Mouse (Mus musculus): ENCODE results near the gene Agap1.

Agap1 gene

GRCm38 (mm10) chr1:89884335-89884734 lies 429.7 kb downstream of the Agap1 start:
- no peak for DNase-seq (ENCODE audit: low read depth, low spot score)
- Histone ChIP-seq H3K36me3 (ENCODE audit: control insufficient read depth, insufficient read depth, low read length, poor library complexity, severe bottlenecking) (no peaks in the 10 kb centered on the region), H3K27me3 (ENCODE audit: control insufficient read depth, insufficient read depth, low read length, poor library complexity, severe bottlenecking) (no peaks in the 10 kb centered on the region)

- Histone ChIP-seq H3K27me3 (ENCODE audit: control insufficient read depth, insufficient read depth, low read length, poor library complexity, severe bottlenecking) (no peaks in the 10 kb centered on the region), H3K36me3 (ENCODE audit: control insufficient read depth, insufficient read depth, low read length, poor library complexity, severe bottlenecking) (no peaks in the 10 kb centered on the region)
- no peak for DNase-seq (ENCODE audit: low read depth, low spot score)
Observed at GRCm38 (mm10) chr1:89885696-89886095, 431.1 kb downstream of the Agap1 start.

GRCm38 (mm10) chr1:89891400-89891799 lies 436.8 kb downstream of the Agap1 start:
- H3K36me3 ChIP-seq (ENCODE audit: control insufficient read depth, insufficient read depth, low read length, poor library complexity, severe bottlenecking): no peaks in the 10 kb centered on the region
- no peak for DNase-seq (ENCODE audit: low read depth, low spot score)
- no peaks in the 10 kb centered on the region for H3K27me3 ChIP-seq (ENCODE audit: control insufficient read depth, insufficient read depth, low read length, poor library complexity, severe bottlenecking)

- Histone ChIP-seq H3K27me3 (ENCODE audit: control insufficient read depth, insufficient read depth, low read length, poor library complexity, severe bottlenecking) (no peaks in the 10 kb centered on the region), H3K36me3 (ENCODE audit: control insufficient read depth, insufficient read depth, low read length, poor library complexity, severe bottlenecking) (no peaks in the 10 kb centered on the region)
- DNase-seq (ENCODE audit: low read depth, low spot score): no peak
Observed at GRCm38 (mm10) chr1:89892281-89892680, 437.7 kb downstream of the Agap1 start.

GRCm38 (mm10) chr1:89895801-89896200 lies 441.2 kb downstream of the Agap1 start:
- Histone ChIP-seq H3K27me3 (ENCODE audit: control insufficient read depth, insufficient read depth, low read length, poor library complexity, severe bottlenecking) (no peaks in the 10 kb centered on the region), H3K36me3 (ENCODE audit: control insufficient read depth, insufficient read depth, low read length, poor library complexity, severe bottlenecking) (no peaks in the 10 kb centered on the region)
- DNase-seq (ENCODE audit: low read depth, low spot score): no peak

- Histone ChIP-seq H3K36me3 (ENCODE audit: control insufficient read depth, insufficient read depth, low read length, poor library complexity, severe bottlenecking) (no peaks in the 10 kb centered on the region), H3K27me3 (ENCODE audit: control insufficient read depth, insufficient read depth, low read length, poor library complexity, severe bottlenecking) (no peaks in the 10 kb centered on the region)
- DNase-seq (ENCODE audit: low read depth, low spot score): no peak
Observed at GRCm38 (mm10) chr1:89899036-89899435, 444.4 kb downstream of the Agap1 start.

- H3K27me3 ChIP-seq (ENCODE audit: control insufficient read depth, insufficient read depth, low read length, poor library complexity, severe bottlenecking): no peaks in the 10 kb centered on the region
Observed at GRCm38 (mm10) chr1:89899761-89900445, 445.3 kb downstream of the Agap1 start.

GRCm38 (mm10) chr1:89901381-89901780 lies 446.8 kb downstream of the Agap1 start:
- no peaks in the 10 kb centered on the region for H3K36me3 ChIP-seq (ENCODE audit: control insufficient read depth, insufficient read depth, low read length, poor library complexity, severe bottlenecking)
- no peak for DNase-seq (ENCODE audit: low read depth, low spot score)
- no peaks in the 10 kb centered on the region for H3K27me3 ChIP-seq (ENCODE audit: control insufficient read depth, insufficient read depth, low read length, poor library complexity, severe bottlenecking)

More at GRCm38 (mm10) chr1:89899761-89900445, 445.3 kb downstream of the Agap1 start:
- DNase-seq (ENCODE audit: low read depth, low spot score): no peak
- no peaks in the 10 kb centered on the region for H3K36me3 ChIP-seq (ENCODE audit: control insufficient read depth, insufficient read depth, low read length, poor library complexity, severe bottlenecking)

GRCm38 (mm10) chr1:89902236-89902635 lies 447.6 kb downstream of the Agap1 start:
- no peak for DNase-seq (ENCODE audit: low read depth, low spot score)
- Histone ChIP-seq H3K36me3 (ENCODE audit: control insufficient read depth, insufficient read depth, low read length, poor library complexity, severe bottlenecking) (no peaks in the 10 kb centered on the region), H3K27me3 (ENCODE audit: control insufficient read depth, insufficient read depth, low read length, poor library complexity, severe bottlenecking) (no peaks in the 10 kb centered on the region)

- H3K27me3 ChIP-seq (ENCODE audit: control insufficient read depth, insufficient read depth, low read length, poor library complexity, severe bottlenecking): no peaks in the 10 kb centered on the region
- no peaks in the 10 kb centered on the region for H3K36me3 ChIP-seq (ENCODE audit: control insufficient read depth, insufficient read depth, low read length, poor library complexity, severe bottlenecking)
- DNase-seq (ENCODE audit: low read depth, low spot score): no peak
Observed at GRCm38 (mm10) chr1:89902641-89903040, 448.0 kb downstream of the Agap1 start.

GRCm38 (mm10) chr1:89909796-89910195 lies 455.2 kb downstream of the Agap1 start:
- Histone ChIP-seq H3K36me3 (ENCODE audit: control insufficient read depth, insufficient read depth, low read length, poor library complexity, severe bottlenecking) (no peaks in the 10 kb centered on the region), H3K27me3 (ENCODE audit: control insufficient read depth, insufficient read depth, low read length, poor library complexity, severe bottlenecking) (no peaks in the 10 kb centered on the region)
- DNase-seq (ENCODE audit: low read depth, low spot score): no peak

- no peaks in the 10 kb centered on the region for H3K27me3 ChIP-seq (ENCODE audit: control insufficient read depth, insufficient read depth, low read length, poor library complexity, severe bottlenecking)
- DNase-seq (ENCODE audit: low read depth, low spot score): no peak
- H3K36me3 ChIP-seq (ENCODE audit: control insufficient read depth, insufficient read depth, low read length, poor library complexity, severe bottlenecking): no peaks in the 10 kb centered on the region
Observed at GRCm38 (mm10) chr1:89912392-89912791, 457.8 kb downstream of the Agap1 start.

GRCm38 (mm10) chr1:89913611-89914010 lies 459.0 kb downstream of the Agap1 start:
- H3K36me3 ChIP-seq (ENCODE audit: control insufficient read depth, insufficient read depth, low read length, poor library complexity, severe bottlenecking): no peaks in the 10 kb centered on the region
- H3K27me3 ChIP-seq (ENCODE audit: control insufficient read depth, insufficient read depth, low read length, poor library complexity, severe bottlenecking): no peaks in the 10 kb centered on the region
- no peak for DNase-seq (ENCODE audit: low read depth, low spot score)

GRCm38 (mm10) chr1:89918111-89918510 lies 463.5 kb downstream of the Agap1 start:
- H3K36me3 ChIP-seq (ENCODE audit: control insufficient read depth, insufficient read depth, low read length, poor library complexity, severe bottlenecking): no peaks in the 10 kb centered on the region
- DNase-seq (ENCODE audit: low read depth, low spot score): no peak
- H3K27me3 ChIP-seq (ENCODE audit: control insufficient read depth, insufficient read depth, low read length, poor library complexity, severe bottlenecking): no peaks in the 10 kb centered on the region

- Histone ChIP-seq H3K36me3 (ENCODE audit: control insufficient read depth, insufficient read depth, low read length, poor library complexity, severe bottlenecking) (no peaks in the 10 kb centered on the region), H3K27me3 (ENCODE audit: control insufficient read depth, insufficient read depth, low read length, poor library complexity, severe bottlenecking) (no peaks in the 10 kb centered on the region)
- DNase-seq (ENCODE audit: low read depth, low spot score): no peak
Observed at GRCm38 (mm10) chr1:89919206-89919605, 464.6 kb downstream of the Agap1 start.

- no peaks in the 10 kb centered on the region for H3K27me3 ChIP-seq (ENCODE audit: control insufficient read depth, insufficient read depth, low read length, poor library complexity, severe bottlenecking)
- no peaks in the 10 kb centered on the region for H3K36me3 ChIP-seq (ENCODE audit: control insufficient read depth, insufficient read depth, low read length, poor library complexity, severe bottlenecking)
- DNase-seq (ENCODE audit: low read depth, low spot score): no peak
Observed at GRCm38 (mm10) chr1:89921806-89922205, 467.2 kb downstream of the Agap1 start.
